Mouse (Mus musculus): ENCODE measurements at regions not wholly inside any gene's neighbourhood (a gene's known extent, or its start where the extent isn't known, plus 50 kb on each side); places are given as distances from the start of the nearest gene placed in this dataset.

DNA sequence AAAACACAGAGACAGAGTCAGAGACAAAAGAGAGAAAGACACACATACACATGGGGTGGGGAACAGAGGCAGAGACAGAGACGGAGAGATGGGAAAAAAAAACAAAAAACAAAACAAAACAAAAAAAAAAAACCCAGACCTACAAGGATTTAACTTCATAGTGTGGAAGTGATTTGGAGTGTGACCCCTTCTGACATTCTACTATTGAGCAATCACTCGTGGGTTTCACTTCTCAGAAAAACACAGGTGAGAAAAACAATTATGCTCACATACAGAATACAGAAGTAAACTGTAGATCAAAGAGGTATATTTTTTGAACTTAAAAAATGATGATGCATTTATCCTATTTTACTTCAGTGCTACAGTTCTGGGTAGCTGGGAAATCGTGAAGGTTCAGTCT is 326.7 kb upstream of the Actbl2 start:
- no peak for TF ChIP-seq CTCF (IDR thresholded peaks at IDR 0.05; ENCODE audit: borderline replicate concordance, insufficient read depth, low read depth, low read length)
- TF ChIP-seq POLR2A (IDR thresholded peaks at IDR 0.05; ENCODE audit: borderline replicate concordance, insufficient read depth, low read length) = no peak
